Mouse (Mus musculus) cortical plate, adult 2 months (tissue): ENCODE data around the gene Ndst2.

Experiments
- CTCF ChIP-seq: fragments of 200-500 bp; IDR thresholded peaks from 2 replicates; pipeline ENCODE4 v1.5.1; 2011; ENCODE audit warnings: mild to moderate bottlenecking, control low read depth, low read length; ENCODE audit not compliant: insufficient read depth; ENCODE audit errors: extremely low read depth
- POLR2A ChIP-seq: fragments of 200-500 bp; IDR thresholded peaks from 2 replicates; pipeline ENCODE4 v1.6.1; 2011; ENCODE audit warnings: mild to moderate bottlenecking, low read length, control low read depth; ENCODE audit not compliant: insufficient read depth; ENCODE audit errors: extremely low read depth

DNA sequence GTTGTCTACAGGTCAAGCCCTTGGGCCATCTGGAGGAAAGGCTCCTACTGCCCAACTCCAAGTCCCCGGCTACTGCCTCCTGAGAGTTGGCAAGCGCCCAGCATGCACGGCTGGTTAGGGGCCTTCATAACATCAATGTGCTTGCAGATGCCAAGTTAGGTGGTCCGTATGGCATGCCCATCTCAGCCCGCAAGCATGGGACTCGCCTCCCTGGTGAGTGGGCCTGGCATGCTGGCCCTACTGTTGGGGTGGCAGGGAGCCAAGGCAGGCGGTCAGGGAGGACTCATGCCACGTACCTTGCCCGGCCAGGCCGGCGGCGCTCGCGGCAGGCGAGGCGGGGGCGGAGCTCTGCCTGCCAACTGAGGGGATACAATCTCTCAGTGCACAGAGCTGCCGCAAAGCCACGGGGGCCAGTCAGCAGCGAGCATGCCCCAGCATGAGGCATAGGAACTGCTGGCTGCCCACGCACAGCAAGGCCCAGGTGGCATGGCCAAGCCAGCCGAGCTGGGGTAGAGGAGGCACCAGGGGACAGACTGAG, 23.1 kb upstream of the Ndst2 start:
- TF ChIP-seq POLR2A (no peak), CTCF (no peak)
